Mouse (Mus musculus) brain, embryonic 14.5 days (tissue): Measurements from ENCODE around the gene Pitpnm2.

Experiments used
- CTCF ChIP-seq: fragments of 200-500 bp; IDR thresholded peaks from 2 replicates; pipeline ENCODE4 v1.5.1; 2012; ENCODE audit warnings: inconsistent platforms, mild to moderate bottlenecking, moderate library complexity, borderline replicate concordance; ENCODE audit not compliant: insufficient read depth, insufficient read length; ENCODE audit errors: extremely low read depth
- POLR2A ChIP-seq: fragments of 200-500 bp; IDR thresholded peaks from 2 replicates; pipeline ENCODE4 v1.6.1; 2012; ENCODE audit warnings: mild to moderate bottlenecking, inconsistent platforms, borderline replicate concordance; ENCODE audit not compliant: poor library complexity, insufficient read depth, insufficient read length, severe bottlenecking; ENCODE audit errors: extremely low read depth

DNA sequence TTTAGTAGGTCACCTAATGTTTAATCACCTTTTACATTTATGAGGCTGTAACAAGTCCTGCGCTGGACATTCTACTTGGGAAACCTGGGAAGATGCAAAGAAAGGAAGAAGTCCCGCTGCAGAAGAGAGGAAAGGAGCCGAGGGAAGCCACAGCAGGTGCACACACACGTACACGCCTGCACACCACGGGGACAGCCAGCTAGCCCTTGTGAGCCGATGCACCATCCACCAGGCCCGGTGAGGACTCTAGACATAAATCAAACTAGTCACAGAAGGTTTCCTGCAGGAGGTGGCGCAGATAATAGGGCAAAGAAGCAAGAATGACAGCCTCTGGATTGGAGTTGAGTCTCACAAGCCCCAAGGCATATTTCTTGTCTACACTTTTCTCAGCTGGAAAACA is 19.1 kb downstream of the Pitpnm2 start:
- TF ChIP-seq CTCF: no peak
- no peak for TF ChIP-seq POLR2A
